Mouse (Mus musculus): ENCODE data around the gene Fam184a.

Fam184a gene

DNA sequence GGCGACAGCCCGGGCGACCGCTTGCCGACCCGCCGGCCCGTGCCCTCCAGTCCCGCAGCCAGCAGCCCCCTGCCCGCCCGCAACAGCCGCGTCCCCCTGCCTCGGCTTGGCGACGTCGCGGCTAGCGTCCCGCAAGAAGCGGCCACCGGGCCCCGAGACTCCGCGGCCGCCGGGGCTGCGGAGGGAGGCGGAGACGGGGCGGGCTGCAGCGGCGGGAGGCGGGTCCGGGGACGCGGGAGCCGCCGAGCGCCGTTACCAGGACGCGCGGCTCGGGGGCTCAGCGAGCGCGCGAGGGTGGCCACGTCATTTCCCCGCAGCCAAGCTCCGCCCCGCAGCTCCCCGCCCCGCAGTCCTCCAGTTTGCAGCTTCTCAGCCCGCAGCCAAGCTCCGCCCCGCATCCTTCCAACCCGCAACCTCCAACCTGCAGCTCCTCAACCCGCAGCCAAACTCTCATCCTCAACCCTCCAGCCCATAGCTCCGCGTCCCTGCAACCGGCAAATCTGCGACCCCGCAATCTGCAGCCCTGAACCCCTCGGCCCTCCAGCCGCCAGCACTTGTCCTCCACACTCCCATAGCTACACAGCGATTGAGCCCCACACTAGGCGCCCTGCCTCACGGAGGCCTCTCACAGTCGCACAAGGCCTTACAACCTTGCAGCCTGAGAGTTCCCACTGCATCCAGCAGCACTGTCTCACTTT is at the start of gene Fam184a:
TSS of gene Fam184a (minus strand) at position 169 of the 698 bp plus-strand sequence.
- DNase-seq (ENCODE audit: low read depth): no peak

DNA sequence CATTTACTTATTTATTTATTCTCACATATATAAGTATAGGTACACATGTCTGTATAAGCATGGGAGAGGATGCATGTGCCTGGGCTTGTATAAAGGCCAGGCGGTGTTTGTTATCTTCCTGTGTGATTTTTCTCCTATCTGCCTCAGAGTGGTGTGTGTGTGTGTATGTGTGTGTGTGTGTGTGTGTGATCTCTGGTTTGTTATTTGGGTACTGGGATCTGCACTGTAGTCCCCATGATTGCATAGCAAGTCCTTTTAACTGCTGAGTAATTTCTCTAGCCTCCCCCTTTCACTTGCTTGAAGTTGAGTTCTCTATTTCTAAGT is 45.3 kb upstream of the Fam184a start:
- DNase-seq (ENCODE audit: low read depth): no peak

- peak; percentile 5 for DNase-seq (ENCODE audit: low read depth)
These were observed 44.8 kb upstream of the Fam184a start for GRCm38 (mm10) chr10:53795567-53796257.

GRCm38 (mm10) chr10:53791281-53791680 is 40.4 kb upstream of the Fam184a start:
- no peak for DNase-seq (ENCODE audit: low read depth)

- DNase-seq (ENCODE audit: low read depth): no peak
These were observed 25.7 kb upstream of the Fam184a start for GRCm38 (mm10) chr10:53776591-53776990.

GRCm38 (mm10) chr10:53772708-53773107 is 21.8 kb upstream of the Fam184a start:
- no peak for DNase-seq (ENCODE audit: low read depth)

DNA sequence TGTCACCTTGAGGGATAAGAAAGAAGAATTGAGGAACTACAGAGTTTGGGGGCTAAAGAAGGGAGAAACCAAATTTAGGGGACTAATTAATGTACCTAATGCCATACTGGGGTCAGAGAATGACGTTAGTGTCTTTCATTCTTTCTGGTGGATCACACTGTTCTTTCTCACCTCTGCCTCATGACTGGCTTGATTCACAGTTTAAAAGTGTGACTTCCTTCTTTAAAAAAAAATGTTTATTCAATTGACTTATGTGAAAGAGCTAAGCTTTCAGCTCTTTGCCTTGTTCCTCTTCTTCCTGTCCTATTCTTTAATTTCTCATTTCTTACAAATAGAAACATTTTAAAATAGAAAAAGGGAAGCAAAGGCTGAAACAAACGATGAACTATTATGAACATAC is 20.6 kb upstream of the Fam184a start:
- no peak for DNase-seq (ENCODE audit: low read depth)

- no peak for DNase-seq (ENCODE audit: low read depth)
These were observed 17.8 kb upstream of the Fam184a start for GRCm38 (mm10) chr10:53768745-53769144.

DNA sequence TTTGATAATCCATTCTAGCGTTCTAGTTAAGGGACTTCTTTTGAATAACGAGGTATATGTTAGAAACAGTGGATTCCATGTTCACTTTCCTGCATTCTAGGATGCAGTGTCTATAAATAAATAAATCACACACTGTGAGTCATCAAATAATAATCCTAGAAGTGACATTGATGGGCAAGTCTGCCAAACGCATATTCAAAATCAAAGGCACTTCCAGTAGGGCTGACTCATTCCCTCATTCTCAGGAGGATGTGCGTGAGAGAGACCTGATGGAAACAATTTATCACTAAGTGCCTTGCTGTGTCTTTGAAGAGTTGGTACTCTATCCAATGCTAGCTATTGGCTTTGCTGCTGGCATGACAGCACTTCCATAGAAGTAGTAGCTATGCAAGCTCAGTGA is 14.5 kb upstream of the Fam184a start:
- DNase-seq (ENCODE audit: low read depth): no peak

GRCm38 (mm10) chr10:53752723-53753122 is 1.8 kb upstream of the Fam184a start:
- DNase-seq (ENCODE audit: low read depth): no peak

DNA sequence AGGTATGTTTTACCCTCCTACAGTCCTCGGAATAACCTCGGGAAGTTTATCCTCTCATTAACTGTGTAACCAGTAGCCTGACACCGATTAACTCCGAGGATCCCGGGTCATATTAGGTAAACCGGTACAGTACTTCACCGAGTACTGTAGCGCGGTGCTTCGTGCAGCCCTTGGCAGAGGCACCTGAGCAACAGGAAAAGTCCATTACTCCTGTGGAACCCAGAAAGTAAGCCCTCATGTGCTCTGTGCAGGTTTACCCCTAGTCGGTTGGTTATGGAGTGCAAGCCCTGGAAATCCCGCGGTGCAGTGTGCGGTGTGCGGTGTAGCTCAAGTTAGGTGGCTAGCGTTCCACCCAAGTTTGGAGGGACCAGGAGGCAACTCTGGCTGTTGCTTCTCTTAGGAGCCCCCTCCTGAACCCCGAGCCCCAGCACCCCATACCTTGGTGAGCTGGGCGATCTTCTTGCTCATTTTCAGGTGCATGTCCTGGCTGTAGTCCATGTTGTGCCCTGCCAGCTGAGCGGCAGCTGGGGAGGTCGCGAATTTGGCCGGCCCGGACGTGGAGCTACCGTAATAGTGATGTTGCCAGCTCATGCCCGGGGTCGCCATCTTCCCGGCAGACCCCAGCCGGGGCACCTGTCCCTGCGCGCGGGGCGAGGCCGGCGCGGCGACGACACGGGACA is 508 bp downstream of the Fam184a start:
- DNase-seq (ENCODE audit: low read depth): no peak

GRCm38 (mm10) chr10:53746039-53746438 is 4.9 kb downstream of the Fam184a start:
- DNase-seq (ENCODE audit: low read depth): no peak

DNA sequence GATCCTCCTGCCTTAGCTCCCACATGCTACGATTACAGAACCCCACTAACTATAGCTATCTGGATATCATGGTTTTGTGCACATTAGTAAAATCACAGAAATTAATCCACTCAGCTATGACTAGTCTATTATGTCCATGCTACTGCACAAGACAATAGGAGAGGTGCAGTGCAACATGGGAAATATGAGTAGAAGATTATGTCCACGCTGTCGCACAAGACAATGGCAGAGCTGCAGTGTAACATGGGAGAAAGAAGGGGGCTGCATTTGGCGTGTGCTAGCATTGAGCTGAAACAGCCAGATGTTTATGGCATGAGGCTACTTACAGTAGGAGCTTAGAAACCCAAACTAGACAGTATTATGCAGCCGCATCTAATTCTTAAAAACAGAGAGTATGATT is 8.0 kb downstream of the Fam184a start:
- DNase-seq (ENCODE audit: low read depth): no peak

DNA sequence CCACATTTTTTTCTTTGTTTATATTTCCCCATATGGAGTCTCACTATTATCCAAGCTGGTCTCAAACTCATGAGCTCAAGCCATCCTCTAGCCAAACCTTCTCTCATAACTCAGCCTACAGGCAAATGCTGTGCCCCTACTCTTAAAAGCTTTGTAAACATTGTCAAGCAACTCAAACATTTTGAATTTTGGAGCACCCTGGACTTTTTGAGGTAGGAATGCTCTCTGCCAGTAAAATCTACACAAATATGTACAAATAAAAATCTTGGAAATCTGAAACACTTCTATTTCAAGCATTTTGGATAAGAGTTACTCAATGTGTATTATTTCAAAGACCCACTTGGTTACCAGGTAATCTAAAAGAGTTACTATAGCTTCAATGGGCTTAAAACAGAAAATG is 10.9 kb downstream of the Fam184a start:
- DNase-seq (ENCODE audit: low read depth): no peak

GRCm38 (mm10) chr10:53738842-53739241 is 12.1 kb downstream of the Fam184a start:
- DNase-seq (ENCODE audit: low read depth): no peak

DNA sequence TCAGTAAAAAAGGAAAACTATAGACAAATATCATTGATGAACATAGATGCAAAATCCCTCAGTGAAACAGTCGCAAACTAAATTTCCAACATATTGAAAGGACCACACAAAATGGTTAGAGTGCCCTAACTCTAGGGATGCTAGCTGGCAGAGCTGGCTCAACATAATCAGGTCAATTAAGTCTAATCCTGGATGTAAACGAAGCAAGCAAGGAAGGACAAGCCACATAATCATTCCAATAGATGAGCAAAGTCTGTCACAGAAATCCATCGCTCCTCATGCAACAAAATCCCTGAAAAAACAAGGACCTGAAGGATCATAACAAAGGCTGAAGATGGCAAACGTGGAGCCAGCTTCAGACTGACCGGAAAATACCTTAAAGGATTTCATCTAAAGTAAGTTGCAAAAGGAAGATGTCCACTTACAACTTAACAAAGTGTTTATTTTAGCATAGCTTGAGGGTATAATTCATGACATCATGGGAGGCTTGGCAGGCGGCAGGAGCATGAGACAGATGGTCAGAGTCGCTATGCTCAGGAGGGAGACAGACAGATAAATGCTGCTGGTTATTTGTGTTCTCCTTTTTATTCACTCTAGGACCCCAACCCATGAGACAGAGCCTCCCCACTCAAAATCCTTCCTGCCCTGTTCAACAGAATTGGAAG is 15.6 kb downstream of the Fam184a start:
- no peak for DNase-seq (ENCODE audit: low read depth)

DNA sequence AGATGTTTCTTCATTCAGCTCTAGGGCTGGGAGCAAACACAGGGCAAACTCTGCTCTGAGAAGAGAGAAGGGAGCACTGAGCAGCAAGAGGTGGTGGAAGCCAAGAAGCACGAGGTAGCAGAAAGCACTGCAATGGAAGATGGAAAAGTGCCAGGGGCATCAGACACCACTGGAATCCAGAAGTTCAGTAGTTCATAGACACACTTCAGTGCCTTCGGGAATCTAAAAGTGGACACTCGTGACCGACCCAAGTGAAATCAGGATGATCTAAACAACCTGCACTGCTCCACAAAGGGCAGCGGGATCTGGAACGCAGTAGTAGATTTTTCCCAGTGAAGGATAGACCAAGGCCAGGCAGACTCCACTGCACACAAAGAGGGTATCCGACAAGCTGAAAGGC is 18.6 kb downstream of the Fam184a start:
- no peak for DNase-seq (ENCODE audit: low read depth)

- no peak for DNase-seq (ENCODE audit: low read depth)
These were observed 22.0 kb downstream of the Fam184a start for GRCm38 (mm10) chr10:53728883-53729282.

DNA sequence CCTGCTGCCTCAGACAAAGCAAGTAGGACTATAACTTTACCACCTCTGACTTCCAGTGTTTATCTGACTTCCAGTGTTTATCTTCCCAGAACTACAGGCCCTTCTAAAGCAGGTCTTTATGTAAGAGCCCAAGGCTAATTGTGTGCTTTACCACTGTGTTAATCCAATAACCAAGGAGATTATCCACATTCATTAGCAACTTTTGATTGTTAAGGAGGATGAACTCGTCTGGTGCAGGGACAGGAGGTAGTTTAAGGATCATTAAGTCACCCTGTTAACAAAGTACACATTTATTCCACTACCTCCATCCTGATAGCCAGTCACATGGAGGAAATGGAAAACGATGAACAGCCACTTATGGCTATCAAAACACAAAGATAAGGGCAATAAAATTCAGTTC is 25.6 kb downstream of the Fam184a start:
- no peak for DNase-seq (ENCODE audit: low read depth)

GRCm38 (mm10) chr10:53704516-53704915 is 46.4 kb downstream of the Fam184a start:
- no peak for DNase-seq (ENCODE audit: low read depth)

DNA sequence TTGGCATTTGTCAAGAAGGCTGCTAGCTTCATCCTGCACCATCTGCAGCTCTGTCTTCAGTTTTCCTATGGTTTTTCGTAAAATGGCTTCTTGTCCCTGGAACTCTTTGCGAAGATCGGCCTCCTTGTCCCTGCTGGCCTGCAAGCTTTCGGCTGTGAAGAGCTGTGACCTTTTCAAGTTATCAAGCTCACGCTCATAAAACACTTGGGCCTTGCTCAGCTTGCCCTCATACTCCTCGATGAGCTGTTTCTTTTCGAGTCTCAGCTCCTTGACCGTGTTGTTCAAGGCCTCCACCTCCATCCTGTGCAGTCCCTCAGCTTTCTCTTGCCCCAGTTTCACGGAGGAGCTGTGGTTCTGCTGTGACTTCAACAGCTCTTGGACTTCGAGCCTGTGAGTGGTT is 52.4 kb downstream of the Fam184a start:
- no peak for DNase-seq (ENCODE audit: low read depth)

DNA sequence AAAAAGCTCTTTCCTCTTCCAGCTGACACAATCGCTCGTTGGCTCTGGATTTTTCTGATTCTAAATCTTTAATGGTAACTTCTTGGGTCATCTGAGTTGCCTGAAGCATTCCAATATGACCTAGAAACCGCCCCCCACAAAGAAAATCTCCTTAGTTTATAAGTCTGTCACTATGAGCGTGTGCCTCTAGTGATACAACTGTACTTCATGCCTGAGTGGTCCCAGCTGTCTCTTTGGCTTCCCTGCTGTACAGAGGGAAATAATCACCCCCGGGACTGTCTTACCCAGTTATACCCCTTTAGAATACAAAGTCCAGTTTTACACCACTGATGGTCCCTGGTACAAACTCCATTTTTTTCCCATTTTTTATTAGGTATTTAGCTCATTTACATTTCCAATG is 56.2 kb downstream of the Fam184a start:
- no peak for DNase-seq (ENCODE audit: low read depth)

GRCm38 (mm10) chr10:53691263-53691662 is 59.7 kb downstream of the Fam184a start:
- DNase-seq (ENCODE audit: low read depth): no peak

All from c-Kit-positive CD71-positive TER-119-negative erythroid progenitor cells, embryonic 14.5 days (primary cell).